Mouse (Mus musculus) adrenal gland, postnatal 4 days (tissue): Measurements from ENCODE around the gene Trim72. TPM values are rescaled to one million over a fixed set of nuclear protein-coding genes. Genes with fewer than 3 reads are reported as not detected.
"Not testable (repeated sequence)": the region's sequence is repeated elsewhere in the genome, so short reads cannot be mapped to it uniquely, and the experiment has no call there.

Source experiments
- DNase-seq, 2 experiments: peaks; one replicate each; pipeline ENCODE4 v3.0.0; 2021 to 2022; ENCODE audit warnings: low spot score in 2 of 2, mixed read lengths in 2 of 2
- total RNA-seq, 2 experiments: library from RNA; stranded (reverse); gene quantifications; 2 replicates each; pipeline ENCODE4 v1.2.3; 2021

Gene Trim72
- total RNA-seq, 2 experiments from 2014 or later, result 3.4 to 8.6 TPM

DNA sequence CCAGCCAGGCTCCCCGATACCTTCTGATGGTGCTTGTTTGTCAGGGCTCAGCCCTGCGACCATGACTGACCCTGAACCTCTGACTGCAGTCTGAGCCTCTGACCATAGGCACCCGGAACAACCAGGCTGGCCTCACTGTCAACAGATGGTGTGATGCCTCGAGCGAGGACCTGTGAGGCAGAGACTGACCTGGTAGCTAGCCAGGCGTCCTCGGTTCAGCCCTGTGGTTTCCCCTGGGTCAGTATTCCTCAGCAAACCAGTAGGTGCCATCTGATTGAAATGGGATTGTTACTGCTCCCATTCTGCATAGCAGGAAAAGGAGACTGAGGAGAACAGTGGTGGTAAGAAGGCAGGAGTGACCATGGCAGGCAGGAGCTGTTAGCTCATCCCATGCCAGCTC lies 2.4 kb downstream of the Trim72 start:
- DNase-seq, result no peak

DNA sequence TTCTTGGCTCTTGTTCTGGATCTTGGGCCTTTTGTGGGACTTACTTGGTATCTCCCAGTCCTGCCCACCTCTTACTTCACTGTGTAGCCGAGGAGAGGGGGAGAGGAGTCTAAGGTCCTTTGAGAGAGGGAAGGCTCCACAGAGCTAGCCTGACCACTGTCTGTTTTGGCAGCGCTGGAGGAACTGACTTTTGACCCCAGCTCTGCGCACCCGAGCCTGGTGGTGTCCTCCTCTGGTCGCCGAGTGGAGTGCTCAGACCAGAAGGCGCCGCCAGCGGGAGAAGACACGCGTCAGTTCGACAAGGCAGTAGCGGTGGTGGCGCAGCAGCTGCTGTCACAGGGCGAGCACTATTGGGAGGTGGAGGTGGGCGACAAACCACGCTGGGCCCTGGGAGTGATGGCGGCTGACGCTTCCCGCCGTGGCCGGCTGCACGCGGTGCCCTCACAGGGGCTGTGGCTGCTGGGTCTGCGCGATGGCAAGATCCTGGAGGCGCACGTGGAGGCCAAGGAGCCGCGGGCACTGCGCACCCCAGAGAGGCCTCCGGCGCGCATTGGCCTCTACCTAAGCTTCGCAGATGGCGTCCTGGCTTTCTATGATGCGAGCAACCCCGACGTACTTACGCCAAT lies 6.1 kb downstream of the Trim72 start:
- no peak for DNase-seq

- no peak for DNase-seq
Measured at GRCm38 (mm10) chr7:128012136-128012780, 8.5 kb downstream of the Trim72 start.

GRCm38 (mm10) chr7:128013116-128013515 lies 9.4 kb downstream of the Trim72 start:
- DNase-seq, result no peak

DNA sequence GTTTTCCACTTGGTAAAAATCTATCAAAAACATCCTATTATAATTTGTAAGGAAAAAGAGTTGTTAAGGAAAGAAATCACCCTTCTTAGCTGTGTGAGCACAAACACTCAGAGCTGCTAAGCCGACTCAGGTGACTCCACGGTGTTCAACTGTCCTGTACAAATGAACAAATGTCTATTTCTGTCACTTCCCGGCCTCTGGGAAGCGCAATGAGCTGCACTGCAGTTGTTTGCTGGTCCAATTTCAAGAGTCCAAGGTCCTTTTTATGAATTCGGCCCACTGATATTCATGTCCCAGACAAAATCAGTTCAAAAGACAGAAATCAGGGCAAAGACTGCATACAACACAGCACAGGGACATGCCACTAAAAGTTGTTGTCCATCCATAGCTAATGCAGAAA lies 12.4 kb downstream of the Trim72 start:
- DNase-seq, result not testable (repeated sequence)

GRCm38 (mm10) chr7:128016650-128017049 lies 12.9 kb downstream of the Trim72 start:
- DNase-seq, result no peak

- DNase-seq, result no peak
Measured at GRCm38 (mm10) chr7:128018275-128018674, 14.5 kb downstream of the Trim72 start.

GRCm38 (mm10) chr7:128019187-128019586 lies 15.4 kb downstream of the Trim72 start:
- no peak for DNase-seq

- DNase-seq, result no peak
Measured at GRCm38 (mm10) chr7:128022974-128023373, 19.2 kb downstream of the Trim72 start.

DNA sequence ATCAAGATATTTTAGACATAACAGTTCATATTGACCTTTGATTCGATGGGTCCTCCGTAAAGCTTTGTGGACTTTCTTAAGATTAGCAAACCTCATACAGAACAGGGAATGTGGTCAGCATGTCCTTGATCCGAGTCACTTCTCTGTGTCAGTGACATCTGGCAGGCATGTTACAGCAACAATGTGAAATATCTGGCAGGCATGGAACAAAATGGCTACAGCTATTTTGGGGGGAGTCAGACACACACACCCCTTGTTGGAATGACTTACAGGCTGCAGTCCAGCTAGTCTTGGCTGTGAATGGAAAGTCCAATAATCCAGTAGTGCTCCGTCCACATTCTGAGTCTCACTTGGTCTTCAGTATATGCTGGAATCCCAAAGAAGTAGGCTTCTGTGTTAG lies 19.8 kb downstream of the Trim72 start:
- no peak for DNase-seq

DNA sequence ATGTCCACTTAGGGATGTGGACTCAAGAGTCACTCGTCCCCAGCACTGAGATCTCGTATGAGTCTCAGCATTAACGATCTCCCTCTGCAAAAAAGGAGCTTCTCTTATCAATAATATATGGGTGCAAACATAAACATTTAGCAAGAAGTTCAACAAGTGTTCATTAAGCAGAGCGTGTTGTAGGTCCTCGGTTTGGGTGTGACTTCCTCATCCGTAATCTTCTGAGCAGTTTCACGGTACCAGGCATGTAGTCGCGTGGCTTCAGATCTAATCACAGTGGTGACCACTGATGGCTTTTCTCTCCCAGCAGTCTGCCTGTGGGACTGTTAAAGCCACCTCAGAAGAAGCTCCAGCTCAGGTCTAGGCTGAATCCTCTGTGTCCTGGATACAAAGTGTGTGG lies 20.6 kb downstream of the Trim72 start:
- DNase-seq, result no peak

DNA sequence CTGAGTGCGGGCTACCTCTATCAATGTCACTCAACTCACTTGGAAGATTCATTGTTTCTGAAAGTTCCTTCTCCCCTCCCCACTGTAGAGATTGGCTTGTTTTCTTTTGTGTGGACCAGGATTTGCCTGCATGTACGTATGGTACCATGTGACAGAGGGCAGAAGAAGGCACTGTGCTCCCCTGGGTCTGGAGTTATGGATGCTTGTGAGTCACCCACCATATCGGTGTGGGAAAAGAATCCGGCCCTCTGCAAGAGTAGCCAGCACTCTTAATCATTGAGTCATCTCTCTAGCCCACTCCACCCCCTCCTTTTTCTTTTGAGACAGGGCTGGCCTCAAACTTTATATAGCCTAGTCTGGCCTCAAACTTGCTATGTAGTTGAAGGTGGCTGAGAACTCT lies 21.2 kb downstream of the Trim72 start:
- DNase-seq, result no peak

DNA sequence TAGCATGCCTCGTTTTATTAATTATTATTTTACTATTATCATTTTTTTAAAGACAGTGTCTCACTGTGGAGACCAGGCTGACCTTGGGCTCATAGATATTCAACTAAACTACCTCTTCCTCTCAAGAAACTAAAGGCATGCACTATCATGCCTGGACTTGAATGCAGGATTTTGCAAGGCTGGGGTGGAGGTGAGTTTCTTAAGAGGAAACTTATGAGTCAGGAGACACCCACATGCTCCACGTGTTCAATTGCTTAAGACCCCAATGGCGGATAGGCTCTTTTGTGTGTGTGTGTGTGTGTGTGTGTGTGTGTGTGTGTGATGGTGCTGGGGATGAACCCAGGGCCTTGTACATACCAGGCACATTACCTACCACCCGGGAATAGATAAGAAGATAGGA lies 21.6 kb downstream of the Trim72 start:
- DNase-seq, result no peak

DNA sequence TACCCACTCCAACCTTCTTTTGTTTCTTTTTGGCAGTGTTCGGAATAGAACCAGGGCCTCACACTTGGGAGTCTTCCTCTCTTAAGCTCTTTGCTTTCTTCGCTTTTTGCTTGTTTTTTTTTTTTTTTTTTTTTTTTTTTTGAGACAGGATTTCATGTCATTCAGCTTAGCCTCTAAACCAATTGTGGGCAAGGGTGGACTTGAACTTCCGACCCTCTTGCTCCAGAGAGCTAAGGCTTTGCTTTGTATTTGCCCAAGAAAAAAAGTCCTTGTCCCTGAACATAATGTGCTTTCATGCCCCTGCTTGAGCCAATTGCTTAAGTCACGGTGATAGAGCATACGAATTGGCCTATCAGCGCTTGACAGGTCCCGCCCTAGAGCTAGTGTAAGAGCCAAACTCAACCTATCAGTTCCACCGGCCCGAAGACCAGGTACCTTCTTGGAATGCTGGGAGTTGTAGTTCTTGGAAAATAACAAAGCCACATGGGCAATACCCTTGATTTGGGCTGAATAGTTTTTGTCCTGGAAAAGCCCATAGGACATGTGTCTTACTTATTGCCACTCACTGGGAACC lies 27.7 kb downstream of the Trim72 start:
- DNase-seq, result no peak

GRCm38 (mm10) chr7:128032290-128032988 lies 28.7 kb downstream of the Trim72 start:
- DNase-seq, result no peak

GRCm38 (mm10) chr7:128032989-128033293 lies 29.2 kb downstream of the Trim72 start:
- DNase-seq, result no peak

DNA sequence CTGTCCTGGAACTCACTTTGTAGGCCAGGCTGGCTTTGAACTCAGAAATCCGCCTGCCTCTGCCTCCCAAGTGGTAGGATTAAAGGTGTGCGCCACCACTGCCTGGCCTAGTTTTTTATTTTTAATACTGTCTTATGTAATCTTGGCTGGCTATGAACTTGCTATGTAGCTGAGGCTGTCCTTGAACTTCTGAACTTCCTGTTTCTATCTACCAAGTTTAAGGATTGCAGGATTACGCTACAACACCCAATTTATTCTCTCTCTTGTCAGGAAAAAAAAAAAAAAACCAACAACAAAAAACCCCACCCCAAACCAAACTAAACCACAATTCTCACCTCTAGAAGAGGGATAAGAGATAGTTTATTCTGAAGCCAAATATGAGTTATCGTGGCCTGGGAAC lies 29.9 kb downstream of the Trim72 start:
- DNase-seq, result no peak

DNA sequence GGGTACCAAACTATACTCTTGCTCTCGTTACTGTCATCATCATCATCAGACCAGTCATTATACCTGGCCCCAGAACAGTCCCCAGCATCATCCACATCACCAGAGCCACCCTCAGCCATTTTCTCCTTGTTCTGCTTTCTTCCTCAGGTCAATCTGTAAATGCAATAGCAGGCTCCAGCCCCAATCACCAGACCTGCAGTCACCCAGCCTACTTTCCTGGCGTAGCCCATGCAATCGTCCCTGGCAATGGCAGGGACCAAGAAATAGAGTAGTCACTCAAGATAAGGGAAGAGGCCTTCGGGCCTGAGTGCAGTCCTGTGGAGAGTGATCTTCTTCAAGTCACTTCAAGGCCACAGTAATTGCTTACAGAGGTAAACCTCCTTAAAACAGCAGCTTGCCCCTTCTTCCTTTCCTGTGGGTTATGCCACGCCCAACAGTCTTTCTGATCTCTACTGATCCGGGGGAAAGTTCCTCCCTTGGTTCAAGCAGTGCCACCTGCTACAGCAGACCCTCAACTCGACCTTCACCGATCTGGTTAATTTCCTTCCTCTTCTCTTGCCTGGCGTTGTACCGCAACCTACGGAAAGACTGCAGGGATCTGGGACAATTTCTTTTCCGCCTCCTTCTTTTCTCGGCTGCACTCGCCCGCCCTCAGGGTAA lies 38.5 kb downstream of the Trim72 start:
- not testable (repeated sequence) for DNase-seq

DNA sequence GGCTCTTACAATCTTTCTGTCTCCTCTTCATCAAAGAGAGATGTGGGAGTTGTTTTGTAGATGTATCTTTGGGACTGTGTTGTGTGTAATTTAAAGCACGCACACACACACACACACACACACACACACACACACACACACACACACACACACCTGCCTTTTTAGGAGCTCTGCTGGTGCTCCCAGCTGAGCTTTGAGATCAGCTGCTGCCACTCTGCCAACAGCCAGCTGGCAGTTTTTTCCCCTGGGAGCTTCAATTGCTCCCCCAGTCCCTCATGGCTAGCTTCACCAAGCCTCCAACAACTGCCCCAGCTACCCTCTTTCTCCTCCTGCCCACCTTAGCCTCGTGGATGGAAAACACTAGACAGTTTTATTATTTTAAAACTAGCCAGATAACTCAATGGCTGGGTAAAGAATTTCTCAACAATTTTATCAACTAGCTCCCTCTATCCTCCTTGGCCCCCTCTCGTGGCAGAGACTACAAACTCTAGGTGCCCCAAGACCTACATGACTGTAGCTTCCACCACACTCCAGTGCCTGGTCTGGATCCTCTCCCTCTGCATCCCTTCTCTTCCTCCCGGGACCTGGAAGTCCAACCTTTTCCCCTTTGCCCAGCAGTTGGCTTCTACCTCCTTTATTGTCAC lies 40.5 kb downstream of the Trim72 start:
- no peak for DNase-seq

DNA sequence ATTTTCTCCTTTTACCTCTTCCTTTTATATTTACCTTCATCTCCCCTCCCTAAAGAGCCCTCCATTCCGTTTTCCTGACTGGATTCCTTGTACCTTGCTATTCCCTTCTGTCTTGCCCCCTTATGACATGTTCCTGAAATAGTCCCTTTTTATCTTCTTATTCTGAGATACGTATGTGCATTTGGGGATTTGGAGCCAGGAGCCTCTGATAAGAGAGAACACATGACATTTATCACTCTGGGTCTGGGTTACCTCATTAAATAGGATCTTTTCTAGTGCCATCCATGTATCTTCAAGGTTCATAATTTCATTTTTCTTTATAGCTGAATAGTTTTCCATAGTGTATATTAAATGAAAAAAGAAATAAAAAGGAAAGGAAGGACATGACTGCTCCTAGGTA lies 41.9 kb downstream of the Trim72 start:
- no peak for DNase-seq

- no peak for DNase-seq
Measured at GRCm38 (mm10) chr7:128048819-128049218, 45.1 kb downstream of the Trim72 start.
